Mouse (Mus musculus): ENCODE measurements at regions not wholly inside any gene's neighbourhood (a gene's known extent, or its start where the extent isn't known, plus 50 kb on each side); places are given as distances from the start of the nearest gene placed in this dataset.
A peak's percentile ranks its signal among the peaks of the same experiment; 100 is the strongest.

- no peak for DNase-seq (ENCODE audit: low spot score)
Measured at GRCm38 (mm10) chr14:100610017-100610760, 325.7 kb upstream of the Klf12 start.

DNA sequence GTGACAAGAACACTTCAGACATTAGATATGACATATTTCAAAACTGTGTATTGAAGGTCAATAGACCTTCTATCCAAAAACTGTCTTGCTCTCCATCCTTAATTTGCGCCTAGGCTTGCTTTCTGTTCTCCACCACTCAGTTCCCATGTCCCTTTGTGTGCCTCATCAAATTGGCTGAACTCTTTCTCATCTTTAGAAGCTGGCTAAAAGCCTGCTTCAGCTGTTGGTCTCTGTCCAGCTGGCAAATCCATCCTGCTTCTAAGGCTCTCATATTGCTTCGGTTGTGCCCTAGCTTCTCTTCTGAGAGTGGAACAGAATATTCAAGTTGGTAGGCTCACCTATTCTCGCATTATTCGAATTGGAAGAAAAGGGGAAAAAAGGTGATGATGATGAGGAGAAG lies 322.6 kb upstream of the Klf12 start:
- peak; percentile 8 for DNase-seq (ENCODE audit: low spot score)

DNA sequence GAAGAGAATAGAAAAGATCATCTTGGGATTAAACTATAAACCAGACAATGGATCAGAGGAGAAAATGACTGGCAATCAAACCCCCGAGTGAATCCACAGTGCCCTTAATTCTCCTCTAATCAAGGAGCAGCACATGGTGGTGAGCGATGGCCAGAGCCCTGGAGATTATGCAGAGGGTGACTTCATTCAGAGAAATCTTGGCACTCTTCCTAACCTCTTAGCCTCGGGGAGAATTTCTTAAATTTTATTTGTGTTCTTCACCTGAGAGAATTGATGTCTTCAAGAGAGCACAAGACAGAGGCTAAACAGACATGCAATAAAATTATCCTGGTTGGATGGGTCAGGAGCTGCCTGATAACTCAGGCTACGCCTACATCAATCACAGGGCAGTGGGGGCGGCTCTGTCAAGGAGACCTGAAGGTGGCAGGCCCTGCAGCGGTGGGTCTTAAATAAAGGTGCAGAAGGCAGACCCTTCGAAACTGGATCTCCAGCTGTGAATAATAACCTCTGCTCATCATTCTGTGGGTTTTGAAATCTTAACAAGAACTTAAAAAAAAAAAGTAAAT lies 316.5 kb upstream of the Klf12 start:
- DNase-seq (ENCODE audit: low spot score): no peak

- DNase-seq (ENCODE audit: low spot score): no peak
Measured at GRCm38 (mm10) chr14:100570026-100570425, 285.5 kb upstream of the Klf12 start.

- DNase-seq (ENCODE audit: low spot score): no peak
Measured at GRCm38 (mm10) chr14:100561884-100562283, 277.4 kb upstream of the Klf12 start.

- DNase-seq (ENCODE audit: low spot score): peak; percentile 55
Measured at GRCm38 (mm10) chr14:100558378-100558777, 273.9 kb upstream of the Klf12 start.

- no peak for DNase-seq (ENCODE audit: low spot score)
Measured at GRCm38 (mm10) chr14:100552466-100552865, 268.0 kb upstream of the Klf12 start.

GRCm38 (mm10) chr14:100550266-100550665 lies 265.8 kb upstream of the Klf12 start:
- DNase-seq (ENCODE audit: low spot score): no peak

- no peak for DNase-seq (ENCODE audit: low spot score)
Measured at GRCm38 (mm10) chr14:100530217-100530616, 245.7 kb upstream of the Klf12 start.

- DNase-seq (ENCODE audit: low spot score): no peak
Measured at GRCm38 (mm10) chr14:100529758-100530157, 245.3 kb upstream of the Klf12 start.

GRCm38 (mm10) chr14:100509396-100509795 lies 224.9 kb upstream of the Klf12 start:
- no peak for DNase-seq (ENCODE audit: low spot score)

GRCm38 (mm10) chr14:100508087-100508486 lies 223.6 kb upstream of the Klf12 start:
- DNase-seq (ENCODE audit: low spot score): no peak

DNA sequence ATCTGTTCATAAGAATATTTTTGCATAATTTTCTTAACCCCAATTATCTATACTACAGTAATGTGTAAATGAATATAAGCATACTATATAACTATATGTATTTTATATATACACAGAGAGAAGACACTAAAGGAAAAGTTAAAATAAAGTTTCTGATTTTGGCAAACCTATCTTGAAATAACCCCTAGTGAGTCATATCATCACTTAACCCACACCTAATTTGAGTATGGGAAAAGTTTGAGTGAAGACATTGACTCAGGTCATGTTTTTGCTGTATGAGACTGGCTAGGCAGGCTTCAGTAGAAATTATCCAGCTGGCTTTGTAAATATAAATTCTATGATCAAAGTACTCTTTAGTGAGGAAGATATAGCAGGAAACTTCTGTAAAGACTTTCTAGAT lies 223.1 kb upstream of the Klf12 start:
- DNase-seq (ENCODE audit: low spot score): no peak

DNA sequence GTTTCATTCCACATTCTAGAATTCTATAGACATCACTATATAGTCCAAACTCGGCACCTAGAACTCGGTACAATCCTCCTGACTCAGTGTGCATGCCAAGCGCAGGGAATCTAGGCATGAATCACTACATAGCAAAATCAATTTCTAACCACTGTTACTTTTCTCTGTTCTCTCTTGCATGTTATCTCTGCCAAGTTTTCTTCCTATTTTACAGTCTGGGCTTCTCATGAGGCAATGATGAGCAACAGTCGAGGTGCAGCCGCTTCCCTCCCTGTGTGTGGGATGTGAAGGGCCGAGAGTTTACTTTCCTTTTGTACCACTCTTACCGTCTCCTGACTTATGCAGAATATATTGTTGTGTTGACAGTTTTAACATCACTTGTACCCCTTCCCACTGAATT lies 204.4 kb upstream of the Klf12 start:
- DNase-seq (ENCODE audit: low spot score): no peak

DNA sequence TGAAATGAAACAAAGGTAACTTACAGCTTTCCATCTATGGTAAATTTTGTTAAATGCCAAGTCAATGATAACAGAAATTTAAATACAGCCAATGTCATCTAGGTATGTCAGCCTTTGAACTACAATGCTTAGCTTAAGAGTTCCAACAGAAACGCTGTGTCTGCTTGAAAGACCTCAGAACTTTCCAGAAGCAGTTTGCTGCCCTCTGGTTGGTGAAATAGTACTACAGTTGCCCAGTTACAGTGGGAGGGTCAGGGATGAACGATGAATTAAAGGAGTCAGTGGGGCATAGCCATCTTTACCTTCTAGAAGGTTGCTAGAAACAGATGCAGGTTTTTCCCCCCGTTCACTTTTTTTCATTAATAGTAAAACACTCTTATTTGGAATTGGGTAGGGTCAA lies 201.0 kb upstream of the Klf12 start:
- no peak for DNase-seq (ENCODE audit: low spot score)

- no peak for DNase-seq (ENCODE audit: low spot score)
Measured at GRCm38 (mm10) chr14:100484101-100484500, 199.6 kb upstream of the Klf12 start.

GRCm38 (mm10) chr14:100477595-100478380 lies 193.3 kb upstream of the Klf12 start:
- DNase-seq (ENCODE audit: low spot score): no peak

- no peak for DNase-seq (ENCODE audit: low spot score)
Measured at GRCm38 (mm10) chr14:100468311-100468710, 183.8 kb upstream of the Klf12 start.

- DNase-seq (ENCODE audit: low spot score): no peak
Measured at GRCm38 (mm10) chr14:100462321-100462720, 177.8 kb upstream of the Klf12 start.

DNA sequence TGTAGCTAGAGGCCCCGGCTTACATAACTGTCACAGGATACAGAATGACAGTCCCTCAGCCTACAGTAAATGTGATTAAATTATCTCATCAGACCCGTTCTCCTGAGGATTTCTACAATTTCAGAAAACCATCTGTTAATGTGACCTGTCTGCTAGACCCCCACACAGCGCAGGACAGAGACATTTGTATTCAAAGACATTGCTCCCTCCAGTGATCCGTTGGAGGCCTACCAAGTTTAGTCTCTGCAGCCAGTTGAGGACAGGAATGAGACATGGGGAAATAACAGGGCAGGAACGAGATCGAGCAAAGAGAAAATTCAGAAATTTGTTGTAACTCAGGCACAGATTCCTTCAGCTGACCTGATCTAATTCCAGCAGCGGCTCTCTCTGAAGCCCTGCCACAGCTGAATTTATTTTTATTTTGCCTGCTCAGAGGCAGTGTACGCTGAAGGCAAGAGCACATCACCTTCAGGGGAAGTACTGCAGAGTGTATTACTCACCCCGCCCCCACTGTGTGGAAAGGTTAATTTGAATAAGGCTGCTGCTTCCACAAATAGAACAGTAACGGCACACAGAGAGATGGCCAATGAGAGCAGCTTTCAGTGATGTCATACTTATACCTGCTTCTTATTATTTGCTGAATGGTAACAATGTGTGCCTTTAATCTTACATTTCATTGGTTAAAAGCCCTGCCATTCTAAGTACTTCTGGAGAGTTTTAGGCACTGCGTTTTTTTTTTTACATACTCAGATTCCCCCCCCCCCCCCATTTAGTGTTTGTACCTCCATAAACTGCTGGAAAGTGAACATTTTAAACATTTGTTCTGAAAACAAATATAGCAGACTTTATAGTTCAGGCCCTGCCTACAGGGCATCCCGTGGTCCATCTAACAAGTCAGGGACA lies 176.9 kb upstream of the Klf12 start:
- DNase-seq (ENCODE audit: low spot score): no peak

- no peak for DNase-seq (ENCODE audit: low spot score)
Measured at GRCm38 (mm10) chr14:100459601-100460290, 175.3 kb upstream of the Klf12 start.

Measured in ovary, postnatal 36 days (tissue).